Mouse (Mus musculus) cortical plate, adult 2 months (tissue): Measurements from ENCODE around the gene Arl9. TPM values are rescaled to one million over a fixed set of nuclear protein-coding genes. Genes with fewer than 3 reads are reported as not detected.

ENCODE experiments used
- H3K27ac ChIP-seq: fragments of 200-500 bp; 2 replicates; pipeline ENCODE4 v1.5.1; 2012; ENCODE audit warnings: low read length, control low read depth, inconsistent platforms; ENCODE audit not compliant: insufficient read depth
- H3K4me1 ChIP-seq: fragments of 200-500 bp; 2 replicates; pipeline ENCODE4 v1.6.1; 2011; ENCODE audit warnings: low read length; ENCODE audit not compliant: control insufficient read depth, insufficient read depth
- H3K4me3 ChIP-seq: fragments of 200-500 bp; 2 replicates; pipeline ENCODE4 v1.5.1; 2011; ENCODE audit warnings: mild to moderate bottlenecking, low read length, control low read depth; ENCODE audit not compliant: insufficient read depth
- CTCF ChIP-seq: fragments of 200-500 bp; IDR thresholded peaks from 2 replicates; pipeline ENCODE4 v1.5.1; 2011; ENCODE audit warnings: mild to moderate bottlenecking, control low read depth, low read length; ENCODE audit not compliant: insufficient read depth; ENCODE audit errors: extremely low read depth
- POLR2A ChIP-seq: fragments of 200-500 bp; IDR thresholded peaks from 2 replicates; pipeline ENCODE4 v1.6.1; 2011; ENCODE audit warnings: mild to moderate bottlenecking, low read length, control low read depth; ENCODE audit not compliant: insufficient read depth; ENCODE audit errors: extremely low read depth
- polyA plus RNA-seq: library from polyadenylated mRNA; depleted of rRNA; stranded (reverse); fragments of >200 nt; gene quantifications from 2 replicates; pipeline ENCODE4 v1.2.3, GENCODE M21; 2012

The Arl9 gene
- polyA plus RNA-seq, 1 experiment: not detected

GRCm38 (mm10) chr5:76974207-76974553 lies 29.7 kb upstream of the Arl9 start:
- no peak for TF ChIP-seq CTCF
- TF ChIP-seq POLR2A: no peak
- Histone ChIP-seq H3K4me1 (peaks cover 2% of the 10 kb centered on the region; the same call in 1 of the 2 replicates), H3K27ac (no peak overlapping the region), H3K4me3 (peak overlapping the region; percentile 85)

- TF ChIP-seq CTCF (no peak), POLR2A (peak; percentile 72)
- H3K4me3 ChIP-seq: peak within 1 kb of the TSS; percentile 85
- H3K27ac ChIP-seq: peak within 1 kb of the TSS; percentile 93
- H3K4me1 ChIP-seq: peaks cover 2% of the 10 kb centered on the region; the same call in 1 of the 2 replicates
Observed at GRCm38 (mm10) chr5:76974554-76975285, 29.1 kb upstream of the Arl9 start, which contains the start of gene Srp72. Gene Srp72 (plus strand): TSS chr5:76974683.

- peaks cover 2% of the 10 kb centered on the region; the same call in 1 of the 2 replicates for H3K4me1 ChIP-seq
- H3K4me3 ChIP-seq: peak overlapping the region; percentile 85; the same call in 1 of the 2 replicates
- TF ChIP-seq POLR2A (no peak), CTCF (no peak)
- H3K27ac ChIP-seq: no peak overlapping the region
Observed at GRCm38 (mm10) chr5:76975736-76976135, 28.1 kb upstream of the Arl9 start.

GRCm38 (mm10) chr5:76984015-76984414 lies 19.8 kb upstream of the Arl9 start:
- H3K4me3 ChIP-seq: no peak overlapping the region
- TF ChIP-seq POLR2A (no peak), CTCF (no peak)

GRCm38 (mm10) chr5:76990789-76991188 lies 13.1 kb upstream of the Arl9 start:
- no peak overlapping the region for H3K27ac ChIP-seq
- no peaks in the 10 kb centered on the region for H3K4me1 ChIP-seq
- TF ChIP-seq CTCF: no peak
- no peak for TF ChIP-seq POLR2A
- no peak overlapping the region for H3K4me3 ChIP-seq

More at GRCm38 (mm10) chr5:76984015-76984414, 19.8 kb upstream of the Arl9 start:
- H3K4me1 ChIP-seq: no peaks in the 10 kb centered on the region
- H3K27ac ChIP-seq: no peak overlapping the region

GRCm38 (mm10) chr5:76993174-76993814 lies 10.6 kb upstream of the Arl9 start:
- TF ChIP-seq POLR2A (no peak), CTCF (no peak)
- Histone ChIP-seq H3K4me1 (no peaks in the 10 kb centered on the region), H3K4me3 (no peak overlapping the region), H3K27ac (no peak overlapping the region)

GRCm38 (mm10) chr5:76998416-76998815 lies 5.4 kb upstream of the Arl9 start:
- no peak overlapping the region for H3K4me3 ChIP-seq
- no peak overlapping the region for H3K27ac ChIP-seq
- no peaks in the 10 kb centered on the region for H3K4me1 ChIP-seq
- peak; percentile 50; the same call in 1 of the 2 replicates for TF ChIP-seq CTCF
- TF ChIP-seq POLR2A: no peak

- H3K27ac ChIP-seq: no peak overlapping the region
- H3K4me3 ChIP-seq: no peak overlapping the region
- TF ChIP-seq CTCF (no peak), POLR2A (no peak)
- no peaks in the 10 kb centered on the region for H3K4me1 ChIP-seq
Observed at GRCm38 (mm10) chr5:77001192-77001591, 2.7 kb upstream of the Arl9 start.

- H3K27ac ChIP-seq: no peak overlapping the region
- no peak overlapping the region for H3K4me3 ChIP-seq
- TF ChIP-seq CTCF (no peak), POLR2A (no peak)
- H3K4me1 ChIP-seq: no peaks in the 10 kb centered on the region
Observed at GRCm38 (mm10) chr5:77010352-77010751, 6.5 kb downstream of the Arl9 start.

GRCm38 (mm10) chr5:77011082-77011481 lies 7.2 kb downstream of the Arl9 start:
- Histone ChIP-seq H3K27ac (no peak overlapping the region), H3K4me1 (no peaks in the 10 kb centered on the region), H3K4me3 (no peak overlapping the region)
- no peak for TF ChIP-seq CTCF
- TF ChIP-seq POLR2A: no peak
